Mouse (Mus musculus) ovary, adult 10 weeks (tissue): ENCODE data around the gene Adam21. TPM values are rescaled to one million over a fixed set of nuclear protein-coding genes. Genes with fewer than 3 reads are reported as not detected.

Source experiments
- polyA plus RNA-seq: library from polyadenylated mRNA; stranded (reverse); fragments of 350-450 nt; fragmentation: Illumina TruSeq; extraction: RNeasy Lipid Tissue Mini Kit (QIAGEN cat#74804); gene quantifications from one replicate; pipeline ENCODE4 v1.2.3, GENCODE M21; 2014

Adam21 gene
- polyA plus RNA-seq = 0.29 TPM

GRCm38 (mm10) chr12:81568374-81568773 is at the start of gene Adam21:
Gene Adam21 (minus strand): TSS chr12:81568474.

GRCm38 (mm10) chr12:81594902-81595671 is 26.8 kb upstream of the Adam21 start, which contains the start of gene Med6:
Gene Med6 (minus strand): TSS chr12:81595008.

GRCm38 (mm10) chr12:81532316-81533028 is 35.8 kb downstream of the Adam21 start, which contains the start of the genes Gm20498 and Synj2bp:
Gene Gm20498 (minus strand): TSS chr12:81532905.
Gene Synj2bp (minus strand): TSS chr12:81532911.

Other genes with a start within 250 kb of the Adam21 start
- 0.17 TPM for gene Slc8a3, start 235.3 kb downstream of the Adam21 start, polyA plus RNA-seq
- gene Gm4787, start 189.0 kb downstream of the Adam21 start, polyA plus RNA-seq = 1.1 TPM
- gene Adam4, start 146.5 kb downstream of the Adam21 start, polyA plus RNA-seq = 0.40 TPM
- gene Cox16, start 83.3 kb downstream of the Adam21 start, polyA plus RNA-seq = 291 TPM
- 12.2 TPM for gene Gm20498, start 35.6 kb downstream of the Adam21 start, polyA plus RNA-seq
- 171 TPM for gene Synj2bp, start 35.6 kb downstream of the Adam21 start, polyA plus RNA-seq
- 97.9 TPM for gene Med6, start 26.5 kb upstream of the Adam21 start, polyA plus RNA-seq
- 5.1 TPM for gene Ttc9, start 62.8 kb upstream of the Adam21 start, polyA plus RNA-seq
- gene Map3k9, start 212.7 kb upstream of the Adam21 start, polyA plus RNA-seq = not detected